Mouse (Mus musculus): Measurements from ENCODE around the gene Olfr746.

The Olfr746 gene

DNA sequence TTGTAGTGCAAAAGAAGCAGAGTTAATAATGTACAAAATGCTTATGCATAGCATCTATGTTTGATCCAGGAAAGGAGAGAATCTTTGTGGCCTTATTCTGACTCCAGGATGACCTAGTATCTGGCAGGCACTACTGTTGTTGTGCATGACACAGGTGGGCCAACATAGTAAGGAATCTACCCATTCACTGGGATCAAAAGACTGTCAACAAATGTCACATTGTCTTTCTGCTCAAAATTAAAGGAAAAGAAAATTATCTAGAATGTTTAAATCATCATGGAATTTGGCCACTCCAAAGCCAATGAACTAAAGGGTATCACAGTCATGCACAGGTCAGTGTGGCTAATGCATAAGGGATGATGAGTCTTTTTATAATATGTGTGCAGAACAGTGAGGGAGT, at the start of gene Olfr746:
Gene Olfr746 (plus strand): TSS at position 301 of the 400 bp plus-strand sequence.
- no peak for DNase-seq

DNA sequence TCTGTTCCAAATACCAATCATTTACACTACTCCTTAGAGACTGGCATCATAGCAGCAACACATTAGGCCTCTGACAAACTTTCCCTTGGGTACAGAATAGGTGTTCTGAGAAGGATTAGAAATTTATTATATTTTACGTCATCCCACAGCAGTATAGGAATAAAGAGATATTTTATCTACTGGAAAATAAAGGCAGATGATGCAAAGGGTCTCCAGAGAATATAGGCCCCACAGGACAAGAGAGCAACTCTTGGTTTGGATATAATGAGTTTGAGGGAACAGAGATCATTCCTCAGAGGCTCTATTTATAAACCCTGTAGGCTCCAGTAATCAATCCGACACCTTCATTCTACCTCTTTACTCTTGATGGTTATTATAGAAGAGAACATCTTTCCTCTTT, 32.3 kb upstream of the Olfr746 start, which contains the start of gene Olfr744:
Gene Olfr744 (plus strand): TSS at position 301 of the 400 bp plus-strand sequence.
- no peak for DNase-seq

DNA sequence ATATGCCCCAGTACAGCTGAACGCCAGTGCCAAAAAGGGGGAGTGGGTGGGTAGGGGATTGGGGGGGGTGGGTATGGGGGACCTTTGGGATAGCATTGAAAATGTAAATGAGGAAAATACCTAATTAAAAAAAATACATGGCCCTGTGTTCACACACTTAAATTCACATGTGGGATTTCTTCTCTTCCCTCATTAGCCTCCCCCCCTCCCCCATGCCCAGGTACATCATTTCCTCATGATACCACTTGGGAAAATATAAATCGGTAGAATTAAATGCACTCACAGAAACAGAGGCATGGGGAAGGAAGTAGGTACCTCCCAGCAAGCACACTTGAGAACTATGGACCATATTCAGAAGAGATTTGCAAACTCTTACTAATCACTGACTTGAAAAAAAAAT, 7.8 kb upstream of the Olfr746 start, which contains the start of gene Olfr745:
Gene Olfr745 (plus strand): TSS at position 301 of the 400 bp plus-strand sequence.
- no peak for DNase-seq

DNA sequence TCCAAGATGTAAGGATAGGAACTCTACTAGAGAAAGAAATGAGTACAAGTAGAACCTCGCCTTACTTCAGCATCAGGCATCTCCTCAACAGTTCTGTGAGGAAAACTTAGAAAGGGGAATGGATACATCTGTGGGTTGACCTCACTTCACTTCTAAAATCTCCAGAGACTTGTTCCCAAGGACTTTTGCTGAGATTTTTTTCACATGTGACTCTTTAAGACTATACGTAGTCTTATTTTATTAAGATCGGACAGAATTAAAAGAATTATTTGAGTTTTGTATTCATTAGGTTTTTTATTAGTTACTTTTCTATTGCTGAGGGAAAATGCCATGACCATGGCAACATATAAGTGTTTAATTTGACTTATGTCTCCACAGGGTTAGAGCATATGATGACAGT, 46.2 kb downstream of the Olfr746 start, which contains the start of gene Olfr747:
Gene Olfr747 (minus strand): TSS at position 101 of the 400 bp plus-strand sequence.
- DNase-seq = no peak

All from cerebellum, adult 11 months (tissue).